Mouse (Mus musculus): Measurements from ENCODE around the gene Ttc30b. TPM values are rescaled to one million over a fixed set of nuclear protein-coding genes. Genes with fewer than 3 reads are reported as not detected.
"Not testable (repeated sequence)": the region's sequence is repeated elsewhere in the genome, so short reads cannot be mapped to it uniquely, and the experiment has no call there.

Gene Ttc30b
- total RNA-seq (2014; rRNA removed): 5.5 and 8.7 TPM in 2 replicates
- polyA plus RNA-seq (2012; rRNA removed): 3.5 and 4.1 TPM in 2 replicates

DNA sequence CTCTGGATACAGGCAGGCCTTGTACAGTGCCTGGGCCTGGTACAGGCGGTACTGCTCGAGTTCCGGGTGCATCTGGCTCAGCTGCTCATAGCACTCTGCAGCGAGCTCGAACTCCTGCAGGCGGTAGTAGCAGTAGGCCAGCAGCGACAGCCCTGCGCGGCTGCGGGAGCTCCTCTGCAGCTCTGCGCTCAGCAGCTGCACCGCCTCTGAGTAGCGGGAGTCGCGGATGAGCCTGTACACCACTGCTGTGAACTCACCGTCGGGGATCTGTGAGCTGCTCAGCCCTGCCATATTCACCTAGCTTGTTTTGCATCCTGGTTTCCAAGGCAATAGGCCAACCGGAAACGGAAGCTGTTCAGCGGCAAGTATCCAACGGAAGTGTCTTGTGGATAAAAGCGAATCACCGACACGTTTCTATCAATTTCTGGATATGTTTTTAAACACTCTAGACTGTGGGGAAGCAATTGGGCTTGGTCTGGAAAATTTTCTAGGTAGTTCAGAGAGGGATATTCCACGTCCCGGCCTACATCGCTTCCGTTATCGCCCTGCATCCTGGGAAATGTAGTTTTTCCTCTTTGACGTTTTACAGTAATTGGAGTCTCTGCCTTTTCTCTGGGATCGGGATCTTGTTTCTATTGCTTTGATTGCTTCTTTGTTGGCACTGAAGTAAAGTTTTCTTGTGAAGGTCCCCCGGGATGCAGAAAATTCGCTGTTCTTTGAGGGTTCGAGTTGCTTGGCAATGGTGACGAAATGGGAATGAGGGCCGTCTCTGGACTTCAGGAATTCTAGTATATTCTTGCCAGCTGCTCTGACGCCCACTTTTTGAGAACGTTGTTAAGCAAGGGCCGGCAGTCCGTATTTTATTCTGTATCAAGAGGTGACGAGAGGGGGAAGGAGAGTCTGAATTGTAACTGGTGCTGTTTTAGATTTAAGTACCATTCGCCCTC lies at the start of gene Ttc30b:
Ttc30b (minus strand) TSS at position 469 of the 947 bp plus-strand sequence.
- Histone ChIP-seq H3K9ac (ENCODE audit: low read depth, low read length) (peak within 1 kb of the TSS; percentile 49), H3K36me3 (ENCODE audit: control insufficient read depth, insufficient read depth, low read length) (no peaks in the 10 kb centered on the region), H3K4me1 (ENCODE audit: control insufficient read depth, insufficient read depth, low read length) (peaks cover 6% of the 10 kb centered on the region; the same call in 1 of the 2 replicates), H3K27me3 (ENCODE audit: control insufficient read depth, insufficient read depth, low read length) (no peaks in the 10 kb centered on the region), H3K4me3 (ENCODE audit: insufficient read depth, low read depth, low read length) (peak within 1 kb of the TSS; percentile 53), H3K27ac (replicated peaks; ENCODE audit: insufficient read depth, low read depth, low read length) (peak within 1 kb of the TSS; percentile 1; the same call in 1 of the 2 replicates), H3K79me2 (ENCODE audit: control insufficient read depth, insufficient read depth, low read length) (no peaks in the 10 kb centered on the region; the same call in 1 of the 2 replicates)
- WGBS: 3% methylated on average over 42 of the region's 42 CpGs
- peak; percentile 80 for DNase-seq (ENCODE audit: extremely low read depth, low read depth, low spot score)
- TF ChIP-seq CTCF (IDR thresholded peaks at IDR 0.05; ENCODE audit: low read depth, low read length): no peak
- no peak for TF ChIP-seq POLR2A (IDR thresholded peaks at IDR 0.05; ENCODE audit: extremely low read depth, insufficient read depth, low read length)

DNA sequence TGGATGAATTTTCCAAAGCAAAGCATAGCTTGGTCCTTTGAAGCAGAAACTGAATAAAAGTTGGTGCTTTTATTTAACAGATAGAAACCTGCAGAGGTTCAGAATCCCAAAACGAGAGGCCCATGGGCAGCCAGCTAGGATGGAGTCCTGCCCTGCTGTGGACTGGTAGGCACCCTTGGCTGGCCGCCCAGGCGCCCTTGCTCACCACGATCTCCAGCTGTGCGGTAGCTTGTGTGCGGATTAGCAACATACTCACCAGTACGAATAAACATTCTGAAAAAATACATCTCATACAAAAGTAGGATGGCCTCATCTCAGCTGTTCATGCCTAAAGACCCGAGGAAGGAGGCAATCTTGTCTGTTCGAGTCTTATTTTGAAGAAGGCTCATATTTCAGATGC lies 49.4 kb upstream of the Ttc30b start:
- Histone ChIP-seq H3K36me3 (ENCODE audit: control insufficient read depth, insufficient read depth, low read length) (no peaks in the 10 kb centered on the region), H3K27ac (replicated peaks; ENCODE audit: insufficient read depth, low read depth, low read length) (no peak overlapping the region), H3K4me3 (ENCODE audit: insufficient read depth, low read depth, low read length) (no peak overlapping the region), H3K4me1 (ENCODE audit: control insufficient read depth, insufficient read depth, low read length) (peaks cover 3% of the 10 kb centered on the region; the same call in 1 of the 2 replicates), H3K79me2 (ENCODE audit: control insufficient read depth, insufficient read depth, low read length) (no peaks in the 10 kb centered on the region), H3K9ac (ENCODE audit: low read depth, low read length) (no peak overlapping the region), H3K27me3 (ENCODE audit: control insufficient read depth, insufficient read depth, low read length) (no peaks in the 10 kb centered on the region)
- TF ChIP-seq CTCF (IDR thresholded peaks at IDR 0.05; ENCODE audit: low read depth, low read length) (no peak), POLR2A (IDR thresholded peaks at IDR 0.05; ENCODE audit: extremely low read depth, insufficient read depth, low read length) (no peak)
- 76% methylated on average over 9 of the region's 9 CpGs for WGBS
- DNase-seq (ENCODE audit: extremely low read depth, low read depth, low spot score): no peak

DNA sequence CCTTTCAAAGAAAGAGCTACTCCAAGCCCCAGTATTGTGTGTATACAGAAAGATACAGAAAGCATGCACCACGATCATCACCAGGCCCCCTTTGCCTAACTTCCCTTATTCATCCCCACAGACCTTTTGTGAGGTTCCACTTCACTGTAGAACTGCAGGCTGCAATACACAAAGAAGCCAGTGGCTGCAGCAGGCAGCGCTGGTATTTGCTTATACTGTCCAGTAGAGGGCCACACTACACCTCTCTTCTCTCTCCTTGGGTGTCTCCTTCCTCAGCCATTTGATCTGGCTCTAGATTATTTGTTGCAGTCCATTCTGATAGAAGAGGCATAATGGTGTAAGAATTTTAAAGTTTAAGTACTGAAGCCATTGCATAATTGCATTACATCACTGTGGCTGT lies 46.7 kb upstream of the Ttc30b start:
- Histone ChIP-seq H3K79me2 (ENCODE audit: control insufficient read depth, insufficient read depth, low read length) (no peaks in the 10 kb centered on the region), H3K27me3 (ENCODE audit: control insufficient read depth, insufficient read depth, low read length) (no peaks in the 10 kb centered on the region), H3K4me1 (ENCODE audit: control insufficient read depth, insufficient read depth, low read length) (no peaks in the 10 kb centered on the region), H3K4me3 (ENCODE audit: insufficient read depth, low read depth, low read length) (no peak overlapping the region), H3K36me3 (ENCODE audit: control insufficient read depth, insufficient read depth, low read length) (no peaks in the 10 kb centered on the region), H3K27ac (replicated peaks; ENCODE audit: insufficient read depth, low read depth, low read length) (no peak overlapping the region), H3K9ac (ENCODE audit: low read depth, low read length) (no peak overlapping the region)
- TF ChIP-seq POLR2A (IDR thresholded peaks at IDR 0.05; ENCODE audit: extremely low read depth, insufficient read depth, low read length) (no peak), CTCF (IDR thresholded peaks at IDR 0.05; ENCODE audit: low read depth, low read length) (peak; percentile 80)
- 2% methylated on average over 2 of the region's 2 CpGs for WGBS
- DNase-seq (ENCODE audit: extremely low read depth, low read depth, low spot score): peak; percentile 48

DNA sequence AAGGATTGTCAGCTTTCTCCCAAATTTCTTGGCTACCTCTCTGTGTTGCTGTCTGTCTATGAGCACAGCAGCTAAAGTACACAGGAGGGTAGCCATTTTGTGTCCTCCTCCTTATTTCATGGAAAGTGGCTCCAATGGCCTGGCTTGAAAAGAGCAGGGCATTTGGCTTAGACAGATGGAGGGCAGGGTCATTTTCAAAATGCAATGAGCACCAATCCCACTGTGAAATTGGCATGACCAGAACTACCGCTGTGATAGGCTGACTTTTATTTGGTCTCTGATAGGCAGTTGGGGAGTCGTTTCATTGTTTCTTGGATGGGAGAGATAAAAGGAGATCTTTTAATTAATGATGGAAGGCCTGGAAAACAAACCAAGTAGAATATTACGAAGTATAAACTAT lies 45.5 kb upstream of the Ttc30b start:
- no peak overlapping the region for H3K9ac ChIP-seq (ENCODE audit: low read depth, low read length)
- H3K4me3 ChIP-seq (ENCODE audit: insufficient read depth, low read depth, low read length): no peak overlapping the region
- H3K4me1 ChIP-seq (ENCODE audit: control insufficient read depth, insufficient read depth, low read length): no peaks in the 10 kb centered on the region
- DNase-seq (ENCODE audit: extremely low read depth, low read depth, low spot score): no peak
- 89% methylated on average over 3 of the region's 3 CpGs for WGBS
- H3K27ac ChIP-seq (replicated peaks; ENCODE audit: insufficient read depth, low read depth, low read length): no peak overlapping the region
- H3K79me2 ChIP-seq (ENCODE audit: control insufficient read depth, insufficient read depth, low read length): no peaks in the 10 kb centered on the region
- TF ChIP-seq CTCF (IDR thresholded peaks at IDR 0.05; ENCODE audit: low read depth, low read length) (no peak), POLR2A (IDR thresholded peaks at IDR 0.05; ENCODE audit: extremely low read depth, insufficient read depth, low read length) (no peak)
- no peaks in the 10 kb centered on the region for H3K27me3 ChIP-seq (ENCODE audit: control insufficient read depth, insufficient read depth, low read length)
- no peaks in the 10 kb centered on the region for H3K36me3 ChIP-seq (ENCODE audit: control insufficient read depth, insufficient read depth, low read length)

DNA sequence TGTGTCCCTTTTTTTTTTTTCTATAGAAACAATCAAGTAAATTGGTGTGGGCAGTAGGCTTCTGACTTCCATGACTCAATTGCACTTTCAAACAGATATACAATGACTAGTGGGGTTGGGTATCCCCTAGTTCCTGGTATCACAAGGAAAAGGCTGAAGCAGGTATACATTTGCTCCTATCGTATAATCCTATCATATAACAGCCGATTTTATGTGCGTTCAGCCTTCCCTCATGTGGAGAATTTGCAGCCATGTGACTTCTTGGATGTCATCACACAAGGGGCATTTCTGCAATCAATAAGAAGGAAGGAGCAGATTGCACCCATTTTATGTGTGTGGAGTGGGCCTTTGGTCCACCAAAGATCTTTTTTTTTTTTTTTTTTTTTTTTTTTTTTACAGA lies 44.7 kb upstream of the Ttc30b start:
- Histone ChIP-seq H3K4me3 (ENCODE audit: insufficient read depth, low read depth, low read length) (no peak overlapping the region), H3K27me3 (ENCODE audit: control insufficient read depth, insufficient read depth, low read length) (no peaks in the 10 kb centered on the region), H3K27ac (replicated peaks; ENCODE audit: insufficient read depth, low read depth, low read length) (no peak overlapping the region), H3K4me1 (ENCODE audit: control insufficient read depth, insufficient read depth, low read length) (no peaks in the 10 kb centered on the region), H3K36me3 (ENCODE audit: control insufficient read depth, insufficient read depth, low read length) (no peaks in the 10 kb centered on the region), H3K9ac (ENCODE audit: low read depth, low read length) (no peak overlapping the region), H3K79me2 (ENCODE audit: control insufficient read depth, insufficient read depth, low read length) (no peaks in the 10 kb centered on the region)
- no peak for DNase-seq (ENCODE audit: extremely low read depth, low read depth, low spot score)
- TF ChIP-seq POLR2A (IDR thresholded peaks at IDR 0.05; ENCODE audit: extremely low read depth, insufficient read depth, low read length) (no peak), CTCF (IDR thresholded peaks at IDR 0.05; ENCODE audit: low read depth, low read length) (no peak)
- WGBS: over 99% methylated on average over 3 of the region's 3 CpGs

DNA sequence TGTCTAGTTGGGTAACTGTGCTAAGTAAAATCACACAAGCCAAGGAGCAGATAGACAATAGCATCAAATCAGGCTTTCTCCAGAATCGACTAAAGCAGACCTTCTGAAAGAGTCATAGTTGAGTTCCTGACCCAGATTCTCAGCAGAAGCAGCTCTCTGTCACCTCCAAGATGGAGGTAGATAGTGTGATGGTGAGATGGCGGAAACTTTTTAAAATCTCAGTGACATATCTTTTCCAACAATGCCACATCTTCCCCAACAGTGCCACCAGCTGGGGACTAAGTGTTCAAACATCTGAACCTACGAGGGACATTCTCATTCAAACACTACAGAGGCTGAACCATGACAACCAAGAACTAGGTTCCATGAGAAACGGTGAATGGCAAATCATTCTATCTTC lies 44.2 kb upstream of the Ttc30b start:
- Histone ChIP-seq H3K4me3 (ENCODE audit: insufficient read depth, low read depth, low read length) (no peak overlapping the region), H3K4me1 (ENCODE audit: control insufficient read depth, insufficient read depth, low read length) (no peaks in the 10 kb centered on the region), H3K79me2 (ENCODE audit: control insufficient read depth, insufficient read depth, low read length) (no peaks in the 10 kb centered on the region), H3K27me3 (ENCODE audit: control insufficient read depth, insufficient read depth, low read length) (no peaks in the 10 kb centered on the region), H3K9ac (ENCODE audit: low read depth, low read length) (no peak overlapping the region), H3K36me3 (ENCODE audit: control insufficient read depth, insufficient read depth, low read length) (no peaks in the 10 kb centered on the region), H3K27ac (replicated peaks; ENCODE audit: insufficient read depth, low read depth, low read length) (no peak overlapping the region)
- no peak for DNase-seq (ENCODE audit: extremely low read depth, low read depth, low spot score)
- TF ChIP-seq CTCF (IDR thresholded peaks at IDR 0.05; ENCODE audit: low read depth, low read length) (no peak), POLR2A (IDR thresholded peaks at IDR 0.05; ENCODE audit: extremely low read depth, insufficient read depth, low read length) (no peak)
- 97% methylated on average over 4 of the region's 4 CpGs for WGBS

DNA sequence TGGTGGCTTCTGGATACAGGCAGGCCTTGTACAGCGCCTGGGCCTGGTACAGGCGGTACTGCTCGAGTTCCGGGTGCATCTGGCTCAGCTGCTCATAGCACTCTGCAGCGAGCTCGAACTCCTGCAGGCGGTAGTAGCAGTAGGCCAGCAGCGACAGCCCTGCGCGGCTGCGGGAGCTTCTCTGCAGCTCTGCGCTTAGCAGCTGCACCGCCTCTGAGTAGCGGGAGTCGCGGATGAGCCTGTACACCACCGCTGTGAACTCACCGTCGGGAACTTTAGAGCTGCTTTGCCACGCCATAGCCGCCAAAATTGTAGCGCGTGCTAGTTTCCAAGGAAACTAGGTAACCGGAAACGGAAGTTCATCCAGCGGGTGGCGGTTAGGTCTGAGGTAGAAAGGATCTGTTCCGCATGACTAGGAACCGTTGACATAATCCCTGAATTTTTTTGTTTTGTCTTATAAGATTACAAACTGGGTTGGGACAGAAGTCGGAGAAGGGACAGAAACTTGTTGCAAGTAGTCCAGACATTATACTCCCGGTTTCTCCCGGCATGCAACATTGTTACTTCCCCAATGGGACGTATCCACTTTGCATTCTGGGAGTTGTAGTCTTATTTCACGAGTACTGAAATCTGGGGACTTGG lies 43.2 kb upstream of the Ttc30b start, which contains the start of gene Ttc30a1:
Ttc30a1 (minus strand) TSS at position 528 of the 642 bp plus-strand sequence.
- not testable (repeated sequence) for H3K79me2 ChIP-seq (ENCODE audit: control insufficient read depth, insufficient read depth, low read length); H3K27ac ChIP-seq (replicated peaks; ENCODE audit: insufficient read depth, low read depth, low read length); H3K36me3 ChIP-seq (ENCODE audit: control insufficient read depth, insufficient read depth, low read length); H3K27me3 ChIP-seq (ENCODE audit: control insufficient read depth, insufficient read depth, low read length); H3K4me1 ChIP-seq (ENCODE audit: control insufficient read depth, insufficient read depth, low read length)
- Histone ChIP-seq H3K4me3 (ENCODE audit: insufficient read depth, low read depth, low read length) (peak within 1 kb of the TSS; percentile 60), H3K9ac (ENCODE audit: low read depth, low read length) (peak within 1 kb of the TSS; percentile 68)
- DNase-seq (ENCODE audit: extremely low read depth, low read depth, low spot score): peak; percentile 90
- WGBS: 2% methylated on average over 31 of the region's 34 CpGs

DNA sequence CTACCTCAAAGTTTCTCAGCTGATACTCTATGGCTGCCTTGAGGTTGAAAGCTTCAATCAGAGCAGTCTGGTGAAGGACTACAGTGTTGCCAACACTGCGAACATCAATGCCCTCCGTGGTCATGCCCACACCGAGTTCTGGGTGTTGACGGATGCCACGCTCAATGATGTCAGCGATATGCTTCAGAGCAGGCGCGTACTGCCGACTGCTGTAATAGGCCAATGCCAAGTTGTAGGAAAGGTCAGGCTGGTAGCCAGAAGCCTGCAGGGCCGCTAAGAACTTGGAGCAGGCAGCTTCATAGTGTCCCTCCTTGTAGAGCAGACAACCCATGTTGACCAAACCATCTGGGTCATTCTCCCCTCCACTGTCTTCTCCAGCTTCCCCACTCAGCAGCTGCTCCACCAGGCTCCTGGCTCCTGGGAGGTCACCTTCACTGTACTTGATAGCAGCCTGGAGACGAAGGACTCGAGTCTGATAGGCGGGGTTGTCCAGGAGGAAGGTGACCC lies 42.6 kb upstream of the Ttc30b start:
- DNase-seq (ENCODE audit: extremely low read depth, low read depth, low spot score); H3K27ac ChIP-seq (replicated peaks; ENCODE audit: insufficient read depth, low read depth, low read length); H3K79me2 ChIP-seq (ENCODE audit: control insufficient read depth, insufficient read depth, low read length); H3K4me1 ChIP-seq (ENCODE audit: control insufficient read depth, insufficient read depth, low read length); H3K27me3 ChIP-seq (ENCODE audit: control insufficient read depth, insufficient read depth, low read length); H3K36me3 ChIP-seq (ENCODE audit: control insufficient read depth, insufficient read depth, low read length): not testable (repeated sequence)
- Histone ChIP-seq H3K9ac (ENCODE audit: low read depth, low read length) (peak overlapping the region; percentile 68; the same call in 1 of the 2 replicates), H3K4me3 (ENCODE audit: insufficient read depth, low read depth, low read length) (peak overlapping the region; percentile 60; the same call in 1 of the 2 replicates)
- WGBS: 84% methylated on average over 13 of the region's 13 CpGs
